Mouse (Mus musculus): ENCODE results near the gene Spag8. TPM values are rescaled to one million over a fixed set of nuclear protein-coding genes. Genes with fewer than 3 reads are reported as not detected.
A peak's percentile ranks its signal among the peaks of the same experiment; 100 is the strongest.

Spag8 gene
- polyA plus RNA-seq (2012; fragmentation: generic; extraction: Trizol): 0.04 TPM
- long read RNA-seq, experiment 1: 0 reads
- long read RNA-seq, experiment 2: 0 reads

DNA sequence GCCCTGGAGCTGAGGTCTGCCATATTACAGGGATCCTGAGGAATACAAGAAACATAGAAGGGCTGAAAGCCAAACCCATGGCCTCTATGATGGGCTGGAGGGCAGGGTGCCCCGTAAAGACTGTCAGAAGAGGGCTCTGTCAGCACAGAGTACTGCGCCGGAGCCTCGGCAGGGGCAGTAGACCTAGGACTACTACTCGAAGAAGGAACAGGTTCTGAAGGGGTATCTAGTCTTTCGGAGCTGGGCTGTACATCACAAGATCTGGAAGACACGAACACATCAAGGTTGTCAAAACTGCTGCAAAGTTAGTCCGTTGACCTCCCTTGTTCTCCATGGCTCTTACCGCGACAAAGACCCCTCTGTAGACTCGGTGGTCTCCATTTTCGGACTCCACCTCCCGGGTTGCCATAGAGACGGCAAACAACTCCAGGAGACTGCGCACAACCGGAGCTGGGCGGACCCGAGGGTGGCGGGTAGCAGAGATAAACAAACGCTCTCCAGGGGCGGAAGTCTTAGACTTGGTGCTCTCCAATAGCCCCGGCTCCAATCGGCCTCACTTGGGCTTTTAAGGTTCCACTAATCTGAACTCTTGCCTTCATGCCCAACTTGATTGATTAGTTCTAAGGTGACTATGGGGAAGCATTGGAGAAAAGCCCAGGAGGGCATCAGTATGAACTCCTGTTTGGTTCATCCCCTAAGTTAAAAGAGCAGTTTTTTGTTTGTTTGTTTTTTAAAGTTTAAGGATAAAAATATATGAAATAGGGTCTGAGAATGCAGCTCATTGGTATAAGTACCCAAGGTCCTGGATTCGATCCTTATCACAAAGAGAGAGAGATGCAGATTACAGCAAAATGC, at the start of gene Spag8:
TSS of gene Spag8 (minus strand) at position 434 of the 855 bp plus-strand sequence.
- no peak within 1 kb of the TSS for H3K4me3 ChIP-seq (ENCODE audit: insufficient read depth, poor library complexity, severe bottlenecking)
- TF ChIP-seq FOSL1 (IDR thresholded peaks at IDR 0.05; ENCODE audit: insufficient read depth, low read length, poor library complexity, severe bottlenecking): no peak
- no peak for TF ChIP-seq USF1 (IDR thresholded peaks at IDR 0.05; ENCODE audit: low read depth)
- TF ChIP-seq MYOD1 (IDR thresholded peaks at IDR 0.05; ENCODE audit: control insufficient read depth, insufficient read length, low read depth): no peak
- TF ChIP-seq CTCF (IDR thresholded peaks at IDR 0.05; ENCODE audit: control insufficient read depth, insufficient read depth, insufficient read length): no peak
- TF ChIP-seq MYOG (IDR thresholded peaks at IDR 0.05; ENCODE audit: control insufficient read depth, extremely low read depth, insufficient read length): no peak
- TF ChIP-seq MAX (IDR thresholded peaks at IDR 0.05): no peak
- TF ChIP-seq CEBPB (IDR thresholded peaks at IDR 0.05; ENCODE audit: low read depth): no peak
- H3K79me2 ChIP-seq (ENCODE audit: control insufficient read depth, insufficient read depth): no peaks in the 10 kb centered on the region
- H3ac ChIP-seq (ENCODE audit: control insufficient read depth, insufficient read length, low read depth): no peak within 1 kb of the TSS
- H3K27me3 ChIP-seq (ENCODE audit: control insufficient read depth, insufficient read depth, insufficient read length): no peaks in the 10 kb centered on the region
- no peaks in the 10 kb centered on the region for H3K79me3 ChIP-seq (ENCODE audit: low read depth)
- no peaks in the 10 kb centered on the region for H3K36me3 ChIP-seq (ENCODE audit: control insufficient read depth, insufficient read depth)

DNA sequence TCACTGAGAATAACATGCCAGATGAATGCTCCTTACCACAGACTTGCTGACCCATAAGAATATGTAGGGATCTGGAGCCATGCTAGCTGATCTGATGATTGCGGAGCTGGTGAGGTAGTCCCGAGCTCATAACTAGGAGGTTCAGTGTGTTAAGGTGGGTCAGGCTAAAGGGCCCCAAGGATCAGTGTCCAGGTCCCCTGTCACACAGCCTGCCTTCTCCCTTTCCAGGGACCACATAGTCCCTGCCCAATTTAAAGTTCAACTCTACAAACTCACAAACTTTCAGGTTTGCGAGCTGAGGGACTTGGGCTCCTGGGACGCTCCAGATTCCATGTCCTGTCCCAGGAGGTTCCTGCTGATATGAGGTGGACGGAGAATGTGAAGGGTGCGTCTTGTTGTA, 47.3 kb upstream of the Spag8 start, which contains the start of gene Olfr70:
TSS of gene Olfr70 (minus strand) at position 101 of the 400 bp plus-strand sequence.
- TF ChIP-seq MYOG (IDR thresholded peaks at IDR 0.05; ENCODE audit: control insufficient read depth, extremely low read depth, insufficient read length) (no peak), FOSL1 (IDR thresholded peaks at IDR 0.05; ENCODE audit: insufficient read depth, low read length, poor library complexity, severe bottlenecking) (no peak), CEBPB (IDR thresholded peaks at IDR 0.05; ENCODE audit: low read depth) (no peak), MYOD1 (IDR thresholded peaks at IDR 0.05; ENCODE audit: control insufficient read depth, insufficient read length, low read depth) (no peak), MAX (IDR thresholded peaks at IDR 0.05) (no peak)
- H3K4me3 ChIP-seq (ENCODE audit: insufficient read depth, poor library complexity, severe bottlenecking): no peak within 1 kb of the TSS
- H3K27me3 ChIP-seq (ENCODE audit: control insufficient read depth, insufficient read depth, insufficient read length): peaks cover 22% of the 10 kb centered on the region
- H3K36me3 ChIP-seq (ENCODE audit: control insufficient read depth, insufficient read depth): no peaks in the 10 kb centered on the region
- no peak within 1 kb of the TSS for H3ac ChIP-seq (ENCODE audit: control insufficient read depth, insufficient read length, low read depth)
- H3K79me2 ChIP-seq (ENCODE audit: control insufficient read depth, insufficient read depth): no peaks in the 10 kb centered on the region
- no peaks in the 10 kb centered on the region for H3K79me3 ChIP-seq (ENCODE audit: low read depth)

DNA sequence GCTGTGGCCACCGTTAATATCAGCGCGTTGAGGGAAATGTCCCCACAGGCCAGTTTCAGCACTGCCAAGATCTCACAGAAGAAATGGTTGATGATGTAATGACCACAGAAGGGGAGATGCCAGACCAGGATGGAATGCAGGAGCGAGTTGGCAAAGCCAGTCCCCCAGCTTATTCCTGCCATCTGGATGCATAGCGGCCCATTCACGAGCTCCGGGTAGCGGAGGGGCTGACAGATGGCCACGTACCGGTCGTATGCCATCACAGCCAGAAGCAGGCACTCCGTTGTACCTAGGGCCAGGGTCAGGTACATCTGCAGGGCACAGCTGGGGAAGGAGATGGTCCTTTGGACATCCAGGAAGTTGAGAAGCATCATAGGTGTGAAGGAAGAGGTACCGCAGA, 43.2 kb upstream of the Spag8 start:
- Histone ChIP-seq H3K36me3 (ENCODE audit: control insufficient read depth, insufficient read depth) (no peaks in the 10 kb centered on the region), H3K79me3 (ENCODE audit: low read depth) (no peaks in the 10 kb centered on the region), H3K27me3 (ENCODE audit: control insufficient read depth, insufficient read depth, insufficient read length) (peaks cover 3% of the 10 kb centered on the region), H3K4me3 (ENCODE audit: insufficient read depth, poor library complexity, severe bottlenecking) (no peak overlapping the region), H3K79me2 (ENCODE audit: control insufficient read depth, insufficient read depth) (no peaks in the 10 kb centered on the region), H3ac (ENCODE audit: control insufficient read depth, insufficient read length, low read depth) (no peak overlapping the region)
- no peak for TF ChIP-seq MYOG (IDR thresholded peaks at IDR 0.05; ENCODE audit: control insufficient read depth, extremely low read depth, insufficient read length)
- peak; percentile 20 for TF ChIP-seq MAX (IDR thresholded peaks at IDR 0.05)
- TF ChIP-seq MYOD1 (IDR thresholded peaks at IDR 0.05; ENCODE audit: control insufficient read depth, insufficient read length, low read depth): peak; percentile 38
- no peak for TF ChIP-seq FOSL1 (IDR thresholded peaks at IDR 0.05; ENCODE audit: insufficient read depth, low read length, poor library complexity, severe bottlenecking)

DNA sequence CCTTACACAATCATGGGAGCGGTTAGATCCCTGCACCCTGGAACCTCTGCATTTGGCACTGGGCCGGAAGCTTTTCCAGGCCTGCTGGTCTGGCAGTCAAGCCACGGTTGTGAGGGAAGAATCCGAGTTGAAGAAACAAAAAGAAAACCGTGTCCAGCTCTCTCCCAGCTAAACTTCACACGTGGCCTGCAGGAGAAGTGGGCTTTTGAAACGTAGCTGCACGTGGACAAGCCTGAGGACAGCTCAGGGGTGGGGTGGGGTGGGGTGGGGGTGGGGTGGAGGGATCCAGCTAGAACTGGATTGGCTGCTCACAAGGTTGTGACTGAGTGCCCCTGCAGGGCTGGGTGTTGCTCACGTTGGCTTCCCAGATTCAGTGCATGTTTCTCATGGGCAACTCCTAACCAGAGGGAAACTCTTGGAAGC, 41.9 kb upstream of the Spag8 start:
- no peak overlapping the region for H3K4me3 ChIP-seq (ENCODE audit: insufficient read depth, poor library complexity, severe bottlenecking)
- H3K79me2 ChIP-seq (ENCODE audit: control insufficient read depth, insufficient read depth): no peaks in the 10 kb centered on the region
- H3K27me3 ChIP-seq (ENCODE audit: control insufficient read depth, insufficient read depth, insufficient read length): peaks cover 8% of the 10 kb centered on the region
- TF ChIP-seq CTCF (IDR thresholded peaks at IDR 0.05; ENCODE audit: control insufficient read depth, insufficient read depth, insufficient read length): no peak
- TF ChIP-seq USF1 (IDR thresholded peaks at IDR 0.05; ENCODE audit: low read depth): no peak
- TF ChIP-seq FOSL1 (IDR thresholded peaks at IDR 0.05; ENCODE audit: insufficient read depth, low read length, poor library complexity, severe bottlenecking): no peak
- TF ChIP-seq MAX (IDR thresholded peaks at IDR 0.05): no peak
- TF ChIP-seq MYOD1 (IDR thresholded peaks at IDR 0.05; ENCODE audit: control insufficient read depth, insufficient read length, low read depth): no peak
- TF ChIP-seq MYOG (IDR thresholded peaks at IDR 0.05; ENCODE audit: control insufficient read depth, extremely low read depth, insufficient read length): no peak
- no peak for TF ChIP-seq CEBPB (IDR thresholded peaks at IDR 0.05; ENCODE audit: low read depth)
- no peaks in the 10 kb centered on the region for H3K79me3 ChIP-seq (ENCODE audit: low read depth)
- no peak overlapping the region for H3ac ChIP-seq (ENCODE audit: control insufficient read depth, insufficient read length, low read depth)
- H3K36me3 ChIP-seq (ENCODE audit: control insufficient read depth, insufficient read depth): no peaks in the 10 kb centered on the region

DNA sequence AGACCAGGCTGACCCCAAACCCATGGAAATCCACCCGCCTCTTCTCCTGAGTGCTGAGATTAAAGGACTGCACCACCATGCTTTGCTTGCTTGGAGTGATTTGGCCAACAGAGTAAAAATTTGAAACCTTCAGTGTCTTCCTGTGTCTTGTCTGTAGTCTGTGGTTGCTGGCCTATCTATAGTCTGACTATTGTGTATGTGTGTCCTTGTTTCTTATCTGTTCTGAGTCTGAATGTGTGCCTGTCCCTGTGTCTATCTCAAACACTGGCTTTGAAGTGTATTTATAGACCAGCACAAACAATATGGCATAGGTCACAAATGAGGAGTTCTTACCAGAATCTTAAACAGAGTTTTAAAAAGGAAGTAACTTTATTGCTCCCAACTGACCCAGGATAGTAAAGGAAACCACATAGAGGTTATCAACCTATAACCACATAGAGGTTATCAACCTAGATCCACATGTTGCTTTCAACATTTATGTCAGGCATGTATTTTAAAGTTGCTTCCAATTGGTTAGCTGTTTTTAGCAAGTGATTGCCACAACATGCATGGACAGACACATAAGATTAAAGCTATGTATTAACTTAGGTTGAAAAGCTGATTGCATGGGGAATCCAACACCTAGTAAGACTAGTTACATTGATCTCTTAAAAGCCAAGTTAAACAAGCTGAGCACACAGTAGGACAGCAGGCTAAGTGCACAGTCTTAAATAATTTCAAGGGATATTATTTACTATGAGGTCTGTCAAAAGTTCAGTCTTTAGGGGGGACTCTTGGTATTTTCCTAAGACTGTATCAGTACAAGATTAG, 41.2 kb upstream of the Spag8 start:
- H3K79me3 ChIP-seq (ENCODE audit: low read depth): no peaks in the 10 kb centered on the region
- TF ChIP-seq CTCF (IDR thresholded peaks at IDR 0.05; ENCODE audit: control insufficient read depth, insufficient read depth, insufficient read length) (no peak), MYOG (IDR thresholded peaks at IDR 0.05; ENCODE audit: control insufficient read depth, extremely low read depth, insufficient read length) (no peak), USF1 (IDR thresholded peaks at IDR 0.05; ENCODE audit: low read depth) (no peak), CEBPB (IDR thresholded peaks at IDR 0.05; ENCODE audit: low read depth) (no peak), FOSL1 (IDR thresholded peaks at IDR 0.05; ENCODE audit: insufficient read depth, low read length, poor library complexity, severe bottlenecking) (no peak), MAX (IDR thresholded peaks at IDR 0.05) (no peak), MYOD1 (IDR thresholded peaks at IDR 0.05; ENCODE audit: control insufficient read depth, insufficient read length, low read depth) (no peak)
- peaks cover 14% of the 10 kb centered on the region for H3K27me3 ChIP-seq (ENCODE audit: control insufficient read depth, insufficient read depth, insufficient read length)
- H3K79me2 ChIP-seq (ENCODE audit: control insufficient read depth, insufficient read depth): no peaks in the 10 kb centered on the region
- no peak overlapping the region for H3ac ChIP-seq (ENCODE audit: control insufficient read depth, insufficient read length, low read depth)
- H3K4me3 ChIP-seq (ENCODE audit: insufficient read depth, poor library complexity, severe bottlenecking): no peak overlapping the region
- no peaks in the 10 kb centered on the region for H3K36me3 ChIP-seq (ENCODE audit: control insufficient read depth, insufficient read depth)

Data from C2C12 (cell line).